Mouse (Mus musculus): ENCODE data around the gene Ldlrad1.
A peak's percentile ranks its signal among the peaks of the same experiment; 100 is the strongest.

The Ldlrad1 gene

DNA sequence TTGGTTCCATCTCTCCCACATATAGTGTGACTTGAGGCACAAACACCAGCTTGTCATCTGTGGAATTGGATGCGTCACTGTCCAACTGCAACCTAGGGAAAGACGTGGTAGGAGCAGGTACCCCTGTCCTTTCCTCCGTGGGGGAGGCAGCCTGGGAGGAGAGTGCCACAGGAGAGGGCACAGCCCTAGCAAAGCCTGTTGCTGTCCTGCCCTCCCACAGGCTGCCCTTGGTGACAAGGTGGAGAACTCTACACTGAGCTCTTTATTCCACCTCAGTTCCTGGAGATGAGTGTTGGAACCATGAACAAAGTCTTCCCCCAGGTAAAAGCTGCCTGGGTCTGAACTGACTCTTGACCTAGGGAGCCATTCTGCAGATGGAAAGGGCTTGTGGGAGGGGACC lies at the start of gene Ldlrad1:
TSS of gene Ldlrad1 (plus strand) at position 301 of the 400 bp plus-strand sequence.
- DNase-seq (ENCODE audit: low spot score) = no peak

DNA sequence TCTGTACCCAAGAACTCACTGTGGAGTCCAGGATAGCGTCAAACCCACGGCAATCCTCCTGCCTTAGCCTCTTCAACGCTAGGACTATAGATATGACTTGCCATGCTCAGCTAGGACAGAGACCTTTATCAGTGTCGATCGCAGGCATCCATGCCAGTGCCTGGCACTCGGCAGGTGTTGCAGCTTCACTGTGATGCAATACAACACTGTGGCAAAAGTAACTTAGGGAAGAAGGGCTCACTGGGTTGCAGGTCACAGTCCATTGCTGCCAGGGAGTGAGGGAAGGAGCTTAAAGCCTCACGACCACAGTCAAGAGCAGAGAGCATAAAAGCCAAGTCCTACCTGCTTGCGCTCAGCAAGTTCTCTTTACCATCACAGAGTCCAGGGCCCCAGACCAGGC lies 48.8 kb upstream of the Ldlrad1 start:
- no peak for DNase-seq (ENCODE audit: low spot score)

DNA sequence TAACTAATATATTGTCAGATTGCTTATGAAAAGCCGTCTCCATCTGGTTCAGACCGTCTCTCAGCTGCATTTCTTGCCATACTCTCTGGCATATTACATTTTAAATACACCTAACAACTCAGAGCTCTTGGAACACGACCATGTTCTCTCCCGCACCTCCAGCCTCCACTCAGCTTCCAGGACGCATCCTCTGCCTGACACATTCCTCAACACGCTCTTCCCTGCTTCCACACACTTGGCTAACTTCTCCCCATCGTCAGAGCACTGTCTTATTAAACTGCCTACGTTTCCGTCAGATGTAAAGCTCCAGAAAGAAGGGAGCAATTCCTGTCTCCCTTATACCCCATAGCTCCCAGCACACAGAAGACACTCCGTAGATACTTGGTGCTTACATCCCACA lies 45.6 kb upstream of the Ldlrad1 start:
- DNase-seq (ENCODE audit: low spot score) = no peak

DNA sequence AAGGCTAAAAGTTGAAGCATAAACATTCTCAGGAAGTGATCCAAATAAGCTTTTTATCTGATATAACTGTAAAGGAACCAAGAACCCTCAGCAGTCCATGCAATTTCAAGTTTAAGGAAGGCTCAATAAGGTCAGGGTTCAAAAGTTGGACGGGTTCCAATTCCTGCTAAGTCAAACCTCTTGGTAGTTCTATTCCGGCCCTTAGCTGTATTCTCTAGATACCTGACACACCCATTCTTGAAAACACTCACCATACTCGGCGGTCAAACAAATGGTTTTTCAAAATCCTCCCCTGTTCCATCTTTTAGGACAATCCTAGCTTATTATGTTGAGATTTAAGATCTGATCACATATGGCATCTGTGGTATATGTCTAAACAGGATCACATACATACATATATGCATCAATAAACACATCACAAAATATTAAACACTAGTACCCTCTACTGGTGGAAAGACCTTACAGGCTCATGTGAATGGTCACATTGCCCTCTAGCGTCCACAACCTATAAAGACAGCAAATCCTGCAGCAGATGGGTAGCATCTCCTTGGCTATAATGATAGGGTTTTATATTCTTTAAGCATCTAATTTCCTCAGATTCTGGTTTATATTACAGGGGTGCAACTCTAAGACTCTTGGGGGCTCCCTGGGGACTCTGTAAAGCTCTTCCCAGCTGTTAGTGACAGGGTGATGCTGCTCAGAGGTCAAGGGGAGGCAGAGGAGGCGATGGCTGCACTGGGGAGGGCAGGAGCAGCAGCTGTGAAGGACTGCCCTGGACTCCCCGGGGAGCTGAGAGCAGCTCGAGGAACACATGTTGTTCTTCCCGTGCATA lies 45.0 kb upstream of the Ldlrad1 start:
- peak; percentile 93 for DNase-seq (ENCODE audit: low spot score)

DNA sequence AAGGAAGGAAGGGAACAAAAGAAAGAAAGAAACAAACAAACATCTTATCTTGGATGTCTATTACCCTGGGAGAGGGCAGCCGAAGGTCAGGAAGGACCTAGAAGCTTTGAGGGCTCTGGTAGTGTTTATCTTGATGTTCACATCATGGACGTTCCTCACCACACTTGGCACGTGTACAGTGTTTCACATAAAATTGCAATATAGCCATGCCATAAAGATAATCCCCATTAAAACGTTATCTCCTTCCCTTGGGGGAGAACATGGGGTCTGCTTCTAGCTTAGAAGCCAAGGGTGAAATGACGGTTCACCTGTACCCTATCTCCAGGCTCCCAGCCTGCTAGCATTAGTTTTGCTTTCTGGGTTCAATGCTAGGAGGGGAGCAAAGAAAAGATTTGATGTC lies 42.3 kb upstream of the Ldlrad1 start:
- DNase-seq (ENCODE audit: low spot score) = no peak

DNA sequence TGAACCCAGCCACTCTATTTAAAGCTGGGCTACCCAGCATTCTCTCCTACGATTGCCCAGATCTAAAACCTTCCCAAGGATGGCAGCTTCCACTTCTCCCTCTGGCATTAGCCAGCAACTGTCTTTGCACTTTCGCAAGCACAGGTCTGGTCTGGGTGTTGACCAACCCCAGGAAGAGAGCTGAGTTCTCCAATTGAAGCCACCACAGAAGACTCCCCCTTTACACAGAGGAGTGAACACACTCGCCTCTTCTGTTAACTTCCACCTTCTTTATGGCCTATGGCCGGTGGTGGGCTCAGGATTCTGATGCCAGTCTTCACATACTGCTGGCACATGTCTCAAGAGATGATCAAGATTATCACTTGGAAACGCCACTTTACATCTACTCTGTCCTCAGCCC lies 41.2 kb upstream of the Ldlrad1 start:
- no peak for DNase-seq (ENCODE audit: low spot score)

DNA sequence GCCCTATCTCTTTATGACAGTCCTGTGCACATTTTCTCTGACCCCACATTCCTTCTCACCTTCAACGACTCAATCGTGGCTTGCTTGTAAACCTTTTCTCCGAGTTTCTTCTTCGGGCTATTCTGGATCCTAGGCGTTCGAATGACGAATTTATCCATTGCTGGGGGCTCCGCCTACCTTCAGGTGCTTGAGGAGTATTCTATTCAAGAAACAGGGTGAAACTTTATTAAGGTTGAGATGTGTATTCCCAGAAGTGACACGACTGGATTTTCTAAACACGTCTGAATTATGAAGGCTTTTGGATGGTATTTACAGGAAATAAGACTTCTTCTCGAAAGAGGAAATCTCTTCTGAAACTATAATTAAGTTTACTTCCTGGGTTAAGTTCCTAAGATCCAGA lies 31.5 kb upstream of the Ldlrad1 start:
- DNase-seq (ENCODE audit: low spot score) = no peak

DNA sequence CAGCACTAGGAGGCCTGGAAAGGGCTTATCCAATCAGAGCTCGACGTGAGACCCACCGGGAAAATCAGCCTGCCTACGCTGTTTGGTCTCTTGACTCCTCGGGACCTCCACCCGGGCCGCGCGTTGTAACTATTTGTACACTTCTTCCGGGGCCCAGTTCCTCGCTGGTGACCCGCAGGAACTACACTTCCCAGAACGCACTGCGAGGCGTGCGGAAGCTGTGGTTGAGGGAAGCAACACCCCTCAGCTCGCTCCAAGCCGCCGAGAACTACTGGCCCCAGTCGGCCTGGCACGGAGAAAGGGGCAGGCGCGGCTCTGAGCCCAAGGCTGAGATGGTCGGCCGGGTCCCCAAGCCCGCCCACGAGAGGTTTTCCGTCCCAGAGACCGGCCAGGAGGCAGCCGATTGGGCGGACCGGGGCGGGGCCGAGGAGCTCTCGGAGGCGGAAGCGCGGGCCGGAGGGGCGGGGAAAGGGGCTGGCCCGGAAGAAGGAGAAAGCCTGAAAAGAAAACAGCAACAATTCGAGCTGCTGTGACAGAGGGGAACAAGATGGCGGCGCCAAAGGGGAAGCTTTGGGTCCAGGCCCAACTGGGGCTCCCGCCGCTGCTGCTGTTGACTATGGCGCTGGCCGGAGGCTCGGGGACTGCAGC lies 30.7 kb upstream of the Ldlrad1 start, which contains the start of gene Tmem59:
TSS of gene Tmem59 (plus strand) at position 218 of the 648 bp plus-strand sequence.
- peak; percentile 87 for DNase-seq (ENCODE audit: low spot score)

DNA sequence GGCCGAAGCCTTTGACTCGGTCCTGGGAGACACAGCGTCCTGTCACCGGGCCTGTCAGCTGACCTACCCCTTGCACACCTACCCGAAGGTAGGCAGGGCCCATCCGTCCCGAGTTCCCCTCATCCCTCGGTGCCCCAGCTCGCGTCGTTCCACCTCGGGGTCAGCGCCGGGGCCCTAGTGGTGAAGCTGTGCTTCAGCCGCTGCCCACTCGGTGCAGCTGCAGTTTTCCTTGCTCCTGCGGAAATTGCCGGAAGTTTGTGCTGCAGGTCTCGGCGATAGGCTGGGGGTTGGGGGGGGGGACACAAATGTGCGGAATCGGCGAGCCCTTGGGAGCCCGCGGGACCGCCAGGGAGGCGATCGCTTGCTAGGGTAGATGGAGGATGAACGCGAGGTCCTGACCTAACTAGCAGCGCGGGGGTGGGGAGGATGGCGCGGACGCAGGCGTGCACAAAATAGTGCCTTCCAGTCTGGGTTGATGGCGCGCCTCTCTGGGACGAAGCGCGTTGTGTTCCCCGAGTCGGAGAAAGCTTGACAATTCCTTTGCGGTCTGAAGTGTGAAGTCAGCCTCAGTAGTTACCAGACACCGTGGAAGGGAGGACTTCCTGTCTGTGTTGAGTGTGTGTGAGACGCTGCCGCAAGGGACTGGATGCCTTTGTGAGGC lies 30.0 kb upstream of the Ldlrad1 start, which contains the start of gene Tceanc2:
TSS of gene Tceanc2 (minus strand) at position 287 of the 661 bp plus-strand sequence.
- DNase-seq (ENCODE audit: low spot score) = no peak

DNA sequence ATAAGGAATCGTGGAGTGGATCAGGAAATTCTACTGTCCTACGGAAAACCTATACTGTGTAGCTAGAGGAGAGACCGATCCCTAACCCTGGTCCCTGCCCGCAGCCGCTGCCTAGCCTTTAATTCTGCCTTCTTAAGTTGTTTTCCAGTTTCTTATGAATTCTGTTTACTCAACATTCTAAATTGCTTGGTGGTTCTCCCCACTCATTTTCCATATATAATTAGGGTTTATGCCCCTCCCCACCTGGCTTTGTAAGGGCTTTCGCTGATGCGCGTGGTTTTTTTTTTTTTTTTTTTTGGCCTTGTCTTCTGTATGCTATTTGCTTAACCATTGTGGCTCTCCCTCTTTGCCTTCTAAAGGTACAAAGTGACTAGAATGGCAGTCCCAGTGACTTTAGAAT lies 29.4 kb upstream of the Ldlrad1 start:
- DNase-seq (ENCODE audit: low spot score) = no peak

DNA sequence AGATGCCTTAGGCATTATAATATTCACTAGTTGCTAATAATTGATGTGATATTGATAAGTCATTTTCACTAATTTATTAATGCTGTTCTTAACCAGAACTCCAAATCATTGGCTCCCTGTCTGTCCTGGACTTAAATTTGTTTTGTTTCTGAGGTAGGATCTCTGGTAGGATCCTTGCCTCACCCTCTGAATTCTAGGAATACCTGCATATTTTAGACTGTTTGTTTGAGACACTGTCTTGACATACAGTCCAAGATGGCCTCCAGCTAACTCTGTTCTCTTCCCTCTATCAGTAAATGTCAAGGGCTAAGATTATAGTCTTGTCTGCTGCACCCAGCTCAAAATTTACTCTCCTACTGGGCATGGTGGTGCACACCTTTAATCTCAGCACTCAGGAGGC lies 28.2 kb upstream of the Ldlrad1 start:
- DNase-seq (ENCODE audit: low spot score) = no peak

DNA sequence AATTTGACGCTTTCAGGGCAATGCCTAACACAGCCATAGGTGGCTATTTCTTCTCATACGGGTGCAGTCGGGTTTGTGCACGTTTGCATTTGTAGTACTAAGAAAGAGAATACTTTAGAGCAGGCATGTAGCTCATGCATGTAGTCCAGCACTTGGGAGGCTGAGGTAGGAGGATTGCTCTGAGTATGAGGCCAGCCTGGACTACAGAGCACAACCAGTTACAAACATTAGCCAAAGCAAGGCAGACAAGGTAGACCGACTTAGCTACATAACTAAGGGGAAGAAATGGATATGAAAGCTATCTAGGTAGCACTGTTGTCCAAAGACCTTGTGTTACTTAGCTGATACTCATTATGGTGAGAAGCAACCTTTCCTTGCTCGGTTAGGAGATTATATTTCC lies 27.1 kb upstream of the Ldlrad1 start:
- no peak for DNase-seq (ENCODE audit: low spot score)

DNA sequence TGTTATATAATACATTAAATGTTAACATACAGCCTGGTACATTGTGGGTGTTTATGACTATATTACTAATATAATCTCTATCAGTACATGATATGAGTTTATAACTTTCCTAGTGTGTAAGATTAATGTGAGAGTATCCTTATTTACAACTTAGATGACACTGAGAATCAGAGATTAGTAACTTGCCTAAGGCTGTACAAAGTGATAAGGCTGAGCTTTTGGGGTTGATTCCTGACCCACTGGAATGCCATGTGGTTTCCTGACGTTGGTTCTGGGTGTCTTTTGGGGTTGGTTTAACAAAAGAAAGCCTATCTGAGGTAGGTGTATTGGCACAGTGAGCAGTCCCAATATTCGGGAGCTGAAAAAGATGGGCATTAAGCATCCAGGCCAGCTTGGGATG lies 26.2 kb upstream of the Ldlrad1 start:
- no peak for DNase-seq (ENCODE audit: low spot score)

DNA sequence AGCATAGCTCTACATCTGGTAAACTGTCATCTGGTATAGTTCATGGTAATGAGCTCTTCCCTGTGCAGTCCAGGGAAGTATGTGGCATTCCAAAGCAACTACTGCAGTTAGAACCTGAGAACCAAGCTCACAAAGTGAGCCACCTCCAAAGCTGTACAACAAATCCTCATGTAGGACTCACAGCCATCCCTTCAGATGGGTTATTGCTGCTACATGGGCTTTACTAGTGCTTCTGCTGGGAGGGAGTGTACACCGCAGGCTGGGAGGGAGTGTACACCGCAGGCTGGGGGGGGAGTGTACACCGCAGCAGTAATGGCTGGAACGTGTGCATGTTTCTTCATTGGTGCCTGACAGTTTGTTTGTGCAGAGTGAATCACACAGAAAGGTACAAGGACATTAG lies 25.8 kb upstream of the Ldlrad1 start:
- no peak for DNase-seq (ENCODE audit: low spot score)

DNA sequence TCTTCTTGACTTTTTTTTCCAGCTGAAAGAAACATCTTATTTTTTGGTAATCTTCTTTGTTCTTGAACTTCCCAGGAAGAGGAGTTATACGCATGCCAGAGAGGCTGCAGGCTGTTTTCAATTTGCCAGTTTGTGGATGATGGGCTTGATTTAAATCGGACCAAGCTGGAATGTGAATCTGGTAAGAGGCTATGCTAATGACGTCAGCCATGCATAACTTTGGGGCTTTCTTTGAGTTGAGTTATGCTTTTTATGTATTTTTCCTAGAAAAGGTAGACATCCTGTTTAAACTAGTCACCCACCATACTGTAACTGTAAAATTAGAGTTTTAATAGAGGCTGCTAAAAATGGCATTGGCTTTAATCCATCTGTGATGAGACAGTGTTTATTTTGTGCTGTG lies 23.3 kb upstream of the Ldlrad1 start:
- no peak for DNase-seq (ENCODE audit: low spot score)

DNA sequence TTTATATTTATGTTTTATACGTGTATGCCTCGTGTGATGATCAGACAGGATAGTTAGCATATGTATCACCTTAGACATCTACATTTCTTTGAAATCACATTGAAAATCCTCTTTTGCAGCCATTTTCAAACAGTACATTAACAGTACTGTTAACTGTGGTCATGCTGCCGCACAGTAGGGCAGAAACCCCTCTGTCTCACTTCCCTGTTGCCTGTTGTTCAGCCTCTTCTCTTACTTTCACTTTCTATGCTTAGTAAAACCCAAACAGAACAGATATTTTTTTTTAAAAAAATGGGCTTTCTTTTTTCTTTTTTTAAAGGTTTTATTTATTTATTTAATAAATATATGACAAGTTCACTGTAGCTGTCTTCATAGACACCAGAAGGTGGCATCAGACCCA lies 15.1 kb upstream of the Ldlrad1 start:
- no peak for DNase-seq (ENCODE audit: low spot score)

DNA sequence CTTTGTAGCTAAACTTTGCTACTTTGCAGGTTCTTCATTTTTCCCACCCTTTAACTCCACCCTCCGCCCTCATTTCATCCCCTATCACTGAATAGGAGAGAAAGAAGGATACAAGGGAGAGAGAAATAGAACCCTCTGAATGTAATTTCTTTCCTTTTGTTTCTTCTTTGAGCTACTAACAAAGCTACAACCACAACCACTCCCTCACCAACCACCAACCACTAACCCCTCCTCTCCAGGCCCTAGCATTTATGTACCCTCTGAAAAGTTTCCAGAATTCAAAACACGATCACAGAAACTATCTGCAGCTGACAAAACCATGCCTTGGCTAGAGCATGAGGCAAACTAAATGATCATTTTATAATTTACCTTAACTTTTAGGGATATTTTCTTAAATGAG lies 12.5 kb upstream of the Ldlrad1 start:
- no peak for DNase-seq (ENCODE audit: low spot score)

DNA sequence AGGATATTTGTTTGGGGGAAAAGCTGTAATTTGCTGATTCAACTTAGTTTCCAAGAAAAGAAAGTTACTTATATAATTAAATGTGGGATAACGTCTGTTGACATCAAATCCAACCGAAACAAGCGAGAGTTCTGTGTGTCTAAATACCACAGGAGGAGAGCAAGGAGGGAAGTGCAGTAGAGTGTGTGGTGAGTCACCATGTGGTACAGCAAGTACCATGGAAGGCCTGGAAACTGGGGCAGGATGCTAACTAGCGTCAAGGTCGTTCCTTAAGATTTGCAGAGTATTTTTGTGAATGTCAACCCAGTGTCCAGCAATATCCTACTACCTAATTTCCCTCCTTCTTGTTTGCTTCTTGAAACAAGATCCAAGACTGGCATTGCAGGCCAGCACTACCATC lies 10.9 kb upstream of the Ldlrad1 start:
- DNase-seq (ENCODE audit: low spot score) = no peak

DNA sequence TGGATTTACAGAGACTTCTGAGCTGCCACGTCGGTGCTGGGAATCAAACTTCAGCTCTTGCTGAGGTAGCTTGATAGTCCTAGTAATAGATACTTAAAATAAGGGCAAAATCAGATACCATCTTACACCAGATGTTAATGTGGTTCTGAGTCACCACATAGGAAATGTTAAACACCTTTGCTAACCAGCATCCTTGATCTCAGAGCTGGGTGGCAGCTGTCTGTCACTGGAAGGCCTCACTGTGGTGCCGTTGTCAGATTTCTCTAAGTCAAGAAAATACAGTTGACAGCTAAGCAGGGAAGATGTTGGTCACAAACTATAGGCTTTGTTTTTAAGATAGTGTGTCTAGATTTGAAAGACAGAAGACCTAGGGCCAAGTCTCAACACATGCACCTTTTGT lies 7.2 kb upstream of the Ldlrad1 start:
- DNase-seq (ENCODE audit: low spot score) = no peak

DNA sequence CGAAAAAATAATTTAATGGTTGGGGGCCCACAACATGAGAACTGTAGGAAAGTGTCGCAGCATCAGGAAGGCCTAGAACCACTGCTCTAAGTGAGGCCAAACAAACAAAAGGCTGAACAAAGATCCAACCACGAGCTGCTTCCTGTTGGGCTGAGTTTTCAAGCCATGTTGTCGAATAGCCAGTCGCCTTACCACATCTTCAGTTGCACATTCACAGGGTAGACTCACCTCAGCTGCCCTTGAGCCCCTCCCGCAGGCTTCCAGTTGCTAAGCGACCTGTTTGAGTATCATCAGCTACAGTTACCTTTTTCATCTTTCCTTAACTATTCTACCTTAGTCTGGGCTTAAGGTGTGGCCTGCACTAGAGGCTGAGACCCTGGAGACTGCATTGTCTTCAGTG lies 6.0 kb upstream of the Ldlrad1 start:
- DNase-seq (ENCODE audit: low spot score) = no peak

DNA sequence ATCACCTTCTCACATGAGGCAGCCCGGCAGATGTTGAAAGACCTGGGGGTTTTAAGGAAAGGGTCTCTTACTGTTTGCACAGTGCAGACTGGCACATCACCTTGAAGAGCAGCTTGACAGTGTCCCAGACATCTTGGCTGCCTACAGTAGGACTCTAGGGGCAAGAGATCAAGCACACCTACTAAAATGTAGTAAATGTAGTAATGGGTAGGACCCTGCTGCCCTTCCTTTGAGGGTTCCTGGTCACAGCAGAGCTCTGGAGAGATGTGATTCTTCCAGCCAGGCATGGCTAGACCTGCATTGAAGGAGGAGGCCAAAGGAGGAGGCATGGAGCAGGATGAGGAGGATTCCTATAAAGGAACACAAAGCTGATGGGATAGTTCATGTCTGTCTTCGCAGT lies 2.0 kb upstream of the Ldlrad1 start:
- no peak for DNase-seq (ENCODE audit: low spot score)

DNA sequence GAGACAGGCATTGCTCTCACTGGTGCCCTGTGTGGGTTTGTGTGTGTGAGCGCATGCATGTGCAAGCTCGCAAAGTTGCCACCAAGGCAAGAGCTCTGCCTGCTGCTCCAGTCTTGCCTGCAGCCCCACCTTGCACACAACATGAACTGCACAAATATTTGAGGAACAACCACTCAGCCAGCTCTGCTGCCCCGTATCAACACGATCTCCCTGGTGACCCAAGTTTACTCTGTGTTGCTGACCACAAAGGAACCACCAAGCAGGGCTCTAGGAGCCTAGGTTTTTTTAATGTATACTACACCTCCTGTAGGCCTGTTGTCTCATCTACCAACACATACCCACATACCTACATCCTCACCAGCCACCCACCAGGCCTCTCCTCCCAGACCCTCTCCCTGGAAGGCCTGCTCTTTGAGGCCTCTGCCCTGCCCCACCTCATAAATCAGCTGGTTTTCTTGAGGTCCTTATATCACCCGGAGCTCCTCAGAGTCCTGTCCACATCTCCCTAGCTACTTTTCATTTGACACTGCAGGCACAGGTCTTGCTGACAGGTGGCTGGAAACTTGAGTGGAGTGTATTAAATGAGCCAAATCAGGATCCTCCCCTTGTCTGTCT lies 1.6 kb downstream of the Ldlrad1 start:
- DNase-seq (ENCODE audit: low spot score) = no peak

DNA sequence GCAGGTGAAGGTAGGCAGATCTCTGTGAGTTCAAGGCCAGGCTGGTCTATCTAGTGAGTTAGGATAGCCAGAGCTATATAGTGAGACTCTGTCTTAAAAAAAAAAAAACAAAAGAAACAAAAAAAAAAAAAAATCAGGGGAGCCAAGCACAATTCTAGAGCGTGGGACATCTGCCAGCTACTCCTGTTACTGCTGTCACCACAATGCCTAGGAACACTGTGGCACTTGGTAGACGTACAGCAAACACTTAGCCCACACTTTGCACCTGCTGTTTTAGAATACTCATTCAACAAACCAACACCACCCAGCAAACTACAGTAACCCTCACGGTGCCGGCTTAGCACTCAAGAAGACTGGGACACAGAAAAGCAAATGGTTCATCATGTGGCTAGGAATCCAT lies 2.5 kb downstream of the Ldlrad1 start:
- DNase-seq (ENCODE audit: low spot score) = no peak

All from layer of hippocampus, adult 9-10 months (tissue).